Mouse (Mus musculus): ENCODE measurements around the gene Qtrt1. TPM values are rescaled to one million over a fixed set of nuclear protein-coding genes. Genes with fewer than 3 reads are reported as not detected.

Qtrt1 gene
- polyA plus RNA-seq (2014; fragmentation: Nextera tagmentation; extraction: Ambion mirVana), result 47.6 and 51.5 TPM in 2 replicates

DNA sequence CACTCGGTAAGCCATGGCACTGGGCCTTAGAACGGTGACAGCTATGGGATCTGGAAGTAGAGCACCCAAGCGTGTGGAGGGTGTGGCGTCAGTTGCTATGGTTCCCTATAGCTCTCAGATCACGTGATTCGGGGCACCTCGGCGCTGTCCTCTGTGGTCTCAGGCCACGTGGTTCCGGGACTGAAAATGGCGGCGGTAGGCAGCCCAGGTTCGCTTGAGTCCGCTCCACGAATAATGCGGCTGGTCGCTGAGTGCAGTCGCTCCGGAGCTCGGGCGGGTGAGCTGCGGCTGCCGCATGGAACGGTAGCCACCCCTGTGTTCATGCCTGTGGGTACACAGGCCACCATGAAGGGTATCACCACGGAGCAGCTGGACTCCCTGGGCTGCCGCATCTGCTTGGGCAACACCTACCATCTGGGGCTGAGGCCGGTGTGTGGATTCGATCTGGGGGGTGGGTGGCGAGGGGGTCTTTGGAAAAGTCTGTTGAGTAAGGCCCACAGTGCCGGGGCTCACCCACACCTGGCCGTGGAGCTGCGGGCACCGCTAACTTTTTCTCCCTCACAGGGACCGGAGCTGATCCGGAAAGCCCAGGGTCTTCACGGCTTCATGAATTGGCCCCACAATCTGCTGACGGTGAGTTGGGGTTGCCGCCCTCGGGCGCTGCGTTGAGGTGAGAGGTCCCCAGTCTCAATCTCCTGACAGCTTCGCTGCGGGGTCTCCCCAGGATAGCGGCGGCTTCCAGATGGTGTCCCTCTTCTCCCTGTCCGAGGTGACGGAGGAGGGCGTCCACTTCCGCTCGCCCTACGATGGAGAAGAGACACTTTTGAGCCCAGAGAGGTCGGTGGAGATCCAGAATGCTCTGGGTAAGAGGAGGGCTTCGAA is at the start of gene Qtrt1:
Gene Qtrt1 (plus strand): TSS at position 169 of the 882 bp plus-strand sequence.
- Histone ChIP-seq H3K27ac (replicated peaks; ENCODE audit: low read depth, low read length) (no peak within 1 kb of the TSS), H3K36me3 (replicated peaks; ENCODE audit: control insufficient read depth, insufficient read depth, low read depth, low read length) (no peaks in the 10 kb centered on the region), H3K9ac (replicated peaks; ENCODE audit: low read length) (peak within 1 kb of the TSS; percentile 82), H3K4me3 (ENCODE audit: low read depth, low read length) (peak within 1 kb of the TSS; percentile 67), H3K4me1 (ENCODE audit: control insufficient read depth, insufficient read depth, low read length) (no peaks in the 10 kb centered on the region), H3K27me3 (ENCODE audit: control insufficient read depth, insufficient read depth, low read length) (no peaks in the 10 kb centered on the region), H3K9me3 (replicated peaks; ENCODE audit: control insufficient read depth, low read length) (no peaks in the 10 kb centered on the region), H3K4me2 (ENCODE audit: low read depth, low read length) (peak within 1 kb of the TSS; percentile 89)
- 2% methylated on average over 53 of the region's 53 CpGs for WGBS
- ATAC-seq (replicated peaks; ENCODE audit: insufficient number of reproducible peaks, low FRiP score, low TSS enrichment, low read depth) (peak; percentile 93), DNase-seq (ENCODE audit: low spot score) (peak; percentile 94)

- Histone ChIP-seq H3K4me2 (ENCODE audit: low read depth, low read length) (peak overlapping the region; percentile 23), H3K9me3 (replicated peaks; ENCODE audit: control insufficient read depth, low read length) (no peaks in the 10 kb centered on the region), H3K27me3 (ENCODE audit: control insufficient read depth, insufficient read depth, low read length) (no peaks in the 10 kb centered on the region), H3K36me3 (replicated peaks; ENCODE audit: control insufficient read depth, insufficient read depth, low read depth, low read length) (0 out of 2 replicates have a peak, but pooled peaks cover 3% of the 10 kb centered on the region), H3K9ac (replicated peaks; ENCODE audit: low read length) (peak overlapping the region; percentile 18; the same call in 1 of the 2 replicates), H3K4me3 (ENCODE audit: low read depth, low read length) (peak overlapping the region; percentile 3; the same call in 1 of the 2 replicates), H3K4me1 (ENCODE audit: control insufficient read depth, insufficient read depth, low read length) (no peaks in the 10 kb centered on the region), H3K27ac (replicated peaks; ENCODE audit: low read depth, low read length) (no peak overlapping the region)
- peak; percentile 10 for ATAC-seq (replicated peaks; ENCODE audit: insufficient number of reproducible peaks, low FRiP score, low TSS enrichment, low read depth)
- 37% methylated on average over 14 of the region's 14 CpGs for WGBS
- DNase-seq (ENCODE audit: low spot score), result peak; percentile 69
Observed at GRCm38 (mm10) chr9:21366541-21367220, 45.0 kb upstream of the Qtrt1 start.

GRCm38 (mm10) chr9:21367357-21368111 is 44.1 kb upstream of the Qtrt1 start, which contains the start of gene Ilf3:
Gene Ilf3 (plus strand): TSS chr9:21367871.
- Histone ChIP-seq H3K9me3 (replicated peaks; ENCODE audit: control insufficient read depth, low read length) (no peaks in the 10 kb centered on the region), H3K27me3 (ENCODE audit: control insufficient read depth, insufficient read depth, low read length) (no peaks in the 10 kb centered on the region), H3K9ac (replicated peaks; ENCODE audit: low read length) (peak within 1 kb of the TSS; percentile 95), H3K4me3 (ENCODE audit: low read depth, low read length) (peak within 1 kb of the TSS; percentile 68), H3K4me2 (ENCODE audit: low read depth, low read length) (peak within 1 kb of the TSS; percentile 73), H3K27ac (replicated peaks; ENCODE audit: low read depth, low read length) (peak within 1 kb of the TSS; percentile 87), H3K4me1 (ENCODE audit: control insufficient read depth, insufficient read depth, low read length) (no peaks in the 10 kb centered on the region), H3K36me3 (replicated peaks; ENCODE audit: control insufficient read depth, insufficient read depth, low read depth, low read length) (0 out of 2 replicates have a peak, but pooled peaks cover 4% of the 10 kb centered on the region)
- under 1% methylated on average over 63 of the region's 66 CpGs for WGBS
- peak; percentile 91 for ATAC-seq (replicated peaks; ENCODE audit: insufficient number of reproducible peaks, low FRiP score, low TSS enrichment, low read depth)
- peak; percentile 100 for DNase-seq (ENCODE audit: low spot score)

- peak; percentile 58 for ATAC-seq (replicated peaks; ENCODE audit: insufficient number of reproducible peaks, low FRiP score, low TSS enrichment, low read depth)
- Histone ChIP-seq H3K27me3 (ENCODE audit: control insufficient read depth, insufficient read depth, low read length) (no peaks in the 10 kb centered on the region), H3K4me2 (ENCODE audit: low read depth, low read length) (peak overlapping the region; percentile 73), H3K4me3 (ENCODE audit: low read depth, low read length) (peak overlapping the region; percentile 68), H3K9me3 (replicated peaks; ENCODE audit: control insufficient read depth, low read length) (no peaks in the 10 kb centered on the region), H3K27ac (replicated peaks; ENCODE audit: low read depth, low read length) (peak overlapping the region; percentile 87), H3K4me1 (ENCODE audit: control insufficient read depth, insufficient read depth, low read length) (no peaks in the 10 kb centered on the region), H3K9ac (replicated peaks; ENCODE audit: low read length) (peak overlapping the region; percentile 95), H3K36me3 (replicated peaks; ENCODE audit: control insufficient read depth, insufficient read depth, low read depth, low read length) (0 out of 2 replicates have a peak, but pooled peaks cover 4% of the 10 kb centered on the region)
- WGBS, result under 1% methylated on average over 31 of the region's 38 CpGs
- DNase-seq (ENCODE audit: low spot score), result peak; percentile 86
Observed at GRCm38 (mm10) chr9:21368131-21368584, 43.5 kb upstream of the Qtrt1 start.

GRCm38 (mm10) chr9:21369080-21369479 is 42.6 kb upstream of the Qtrt1 start:
- no peak for DNase-seq (ENCODE audit: low spot score)
- no peak overlapping the region for H3K27ac ChIP-seq (replicated peaks; ENCODE audit: low read depth, low read length)

DNA sequence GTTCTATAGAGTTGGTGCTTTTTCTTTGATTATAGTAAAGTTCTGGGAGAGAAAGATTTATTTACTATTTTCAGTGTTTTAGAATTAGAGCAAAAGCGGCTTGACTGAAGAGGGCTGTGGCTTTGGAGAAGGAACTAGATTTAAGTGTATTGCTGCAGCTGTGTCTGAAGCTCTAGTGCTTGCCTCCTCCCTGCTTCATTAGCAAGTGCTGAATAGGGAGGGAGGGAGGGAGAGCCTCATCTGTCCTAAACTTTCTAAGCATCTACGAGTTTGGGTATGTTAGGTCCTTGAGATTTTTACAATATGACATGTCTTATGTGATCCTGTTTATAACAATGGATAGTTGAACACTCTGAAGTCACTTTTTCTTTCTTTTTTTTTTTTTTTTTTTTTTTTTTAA is 40.8 kb upstream of the Qtrt1 start:
- ATAC-seq (replicated peaks; ENCODE audit: insufficient number of reproducible peaks, low FRiP score, low TSS enrichment, low read depth), result no peak
- WGBS, result 93% methylated on average over 2 of the region's 2 CpGs
- H3K4me2 ChIP-seq (ENCODE audit: low read depth, low read length), result no peak overlapping the region

More at GRCm38 (mm10) chr9:21369080-21369479, 42.6 kb upstream of the Qtrt1 start:
- Histone ChIP-seq H3K9me3 (replicated peaks; ENCODE audit: control insufficient read depth, low read length) (no peaks in the 10 kb centered on the region), H3K4me3 (ENCODE audit: low read depth, low read length) (peak overlapping the region; percentile 68), H3K4me2 (ENCODE audit: low read depth, low read length) (peak overlapping the region; percentile 73), H3K36me3 (replicated peaks; ENCODE audit: control insufficient read depth, insufficient read depth, low read depth, low read length) (0 out of 2 replicates have a peak, but pooled peaks cover 4% of the 10 kb centered on the region), H3K27me3 (ENCODE audit: control insufficient read depth, insufficient read depth, low read length) (no peaks in the 10 kb centered on the region), H3K4me1 (ENCODE audit: control insufficient read depth, insufficient read depth, low read length) (no peaks in the 10 kb centered on the region), H3K9ac (replicated peaks; ENCODE audit: low read length) (peak overlapping the region; percentile 95)
- no peak for ATAC-seq (replicated peaks; ENCODE audit: insufficient number of reproducible peaks, low FRiP score, low TSS enrichment, low read depth)
- 63% methylated on average over 11 of the region's 11 CpGs for WGBS

DNA sequence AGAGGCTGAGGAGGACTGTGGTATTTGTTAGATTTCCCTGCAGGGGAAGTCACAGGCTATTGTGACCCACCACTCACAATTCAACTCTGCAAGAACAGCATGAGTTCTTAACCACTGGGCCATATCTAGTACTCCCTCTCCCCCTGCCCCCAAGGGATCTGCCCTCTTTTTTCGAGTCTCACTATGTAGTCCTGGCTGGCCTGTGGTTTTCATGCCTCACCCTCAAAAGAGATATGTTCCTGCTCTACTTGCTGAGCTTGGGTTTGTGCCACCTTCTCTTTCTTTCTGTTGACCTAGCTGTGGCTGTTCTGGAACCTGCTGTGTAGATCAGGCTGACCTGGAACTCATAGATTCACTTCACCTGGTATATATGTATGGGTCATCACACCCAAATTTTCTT is 39.1 kb upstream of the Qtrt1 start:
- H3K27me3 ChIP-seq (ENCODE audit: control insufficient read depth, insufficient read depth, low read length), result no peaks in the 10 kb centered on the region
- no peak overlapping the region for H3K27ac ChIP-seq (replicated peaks; ENCODE audit: low read depth, low read length)
- H3K4me2 ChIP-seq (ENCODE audit: low read depth, low read length), result no peak overlapping the region
- H3K36me3 ChIP-seq (replicated peaks; ENCODE audit: control insufficient read depth, insufficient read depth, low read depth, low read length), result 0 out of 2 replicates have a peak, but pooled peaks cover 4% of the 10 kb centered on the region
- DNase-seq (ENCODE audit: low spot score), result no peak
- WGBS, result 86% methylated on average over 1 of the region's 1 CpGs
- no peaks in the 10 kb centered on the region for H3K4me1 ChIP-seq (ENCODE audit: control insufficient read depth, insufficient read depth, low read length)
- no peak overlapping the region for H3K9ac ChIP-seq (replicated peaks; ENCODE audit: low read length)
- H3K4me3 ChIP-seq (ENCODE audit: low read depth, low read length), result no peak overlapping the region
- ATAC-seq (replicated peaks; ENCODE audit: insufficient number of reproducible peaks, low FRiP score, low TSS enrichment, low read depth), result no peak
- H3K9me3 ChIP-seq (replicated peaks; ENCODE audit: control insufficient read depth, low read length), result no peaks in the 10 kb centered on the region

More for the DNA sequence above, 40.8 kb upstream of the Qtrt1 start:
- Histone ChIP-seq H3K27me3 (ENCODE audit: control insufficient read depth, insufficient read depth, low read length) (no peaks in the 10 kb centered on the region), H3K9ac (replicated peaks; ENCODE audit: low read length) (no peak overlapping the region), H3K4me3 (ENCODE audit: low read depth, low read length) (no peak overlapping the region), H3K4me1 (ENCODE audit: control insufficient read depth, insufficient read depth, low read length) (no peaks in the 10 kb centered on the region), H3K36me3 (replicated peaks; ENCODE audit: control insufficient read depth, insufficient read depth, low read depth, low read length) (0 out of 2 replicates have a peak, but pooled peaks cover 4% of the 10 kb centered on the region), H3K27ac (replicated peaks; ENCODE audit: low read depth, low read length) (no peak overlapping the region), H3K9me3 (replicated peaks; ENCODE audit: control insufficient read depth, low read length) (no peaks in the 10 kb centered on the region)
- no peak for DNase-seq (ENCODE audit: low spot score)
